Mouse (Mus musculus) layer of hippocampus, postnatal 36 days (tissue): ENCODE measurements around the gene Rcor2. TPM values are rescaled to one million over a fixed set of nuclear protein-coding genes. Genes with fewer than 3 reads are reported as not detected.

Source experiments
- DNase-seq, 2 experiments: peaks; one replicate each; pipeline ENCODE4 v3.0.0; 2022
- total RNA-seq, 2 experiments: library from RNA; stranded (reverse); gene quantifications; 2 replicates each; pipeline ENCODE4 v1.2.3; 2021

Gene Rcor2
- total RNA-seq, 2 experiments from 2014 or later = 17.5 to 18.7 TPM

- no peak for DNase-seq
These were observed 54.3 kb downstream of the Rcor2 start for GRCm38 (mm10) chr19:7321391-7321790.

Other genes with a start within 250 kb of the Rcor2 start
- gene Fermt3, start 247.9 kb upstream of the Rcor2 start, total RNA-seq = 1 to 10 TPM; 3.9 to 5.0 TPM
- 100 to 1,000 TPM; 216 to 229 TPM for gene Stip1, start 227.4 kb upstream of the Rcor2 start, total RNA-seq
- 10 to 100 TPM; 20.4 to 22.2 TPM for gene Macrod1, start 210.5 kb upstream of the Rcor2 start, total RNA-seq
- 10 to 100 TPM; 18.4 to 18.6 TPM for gene Flrt1, start 161.6 kb upstream of the Rcor2 start, total RNA-seq
- 100 to 1,000 TPM; 282 to 286 TPM for gene Otub1, start 61.0 kb upstream of the Rcor2 start, total RNA-seq
- 1,000 to 10,000 TPM; 1,005 to 1,018 TPM for gene Cox8a, start 49.7 kb upstream of the Rcor2 start, total RNA-seq
- gene Naa40, start 26.1 kb upstream of the Rcor2 start, total RNA-seq = 10 to 100 TPM; 31.6 to 38.6 TPM
- 100 to 1,000 TPM; 111 to 118 TPM for gene Mark2, start 74.5 kb downstream of the Rcor2 start, total RNA-seq
- 10 to 100 TPM; 31.8 to 36.9 TPM for gene Spindoc, start 115.7 kb downstream of the Rcor2 start, total RNA-seq
- 10 to 100 TPM; 46.9 to 54.4 TPM for gene 2700081O15Rik, start 150.3 kb downstream of the Rcor2 start, total RNA-seq
- gene Rtn3, start 216.0 kb downstream of the Rcor2 start, total RNA-seq = 100 to 1,000 TPM; 737 to 795 TPM
- gene Atl3, start 226.7 kb downstream of the Rcor2 start, total RNA-seq = 10 to 100 TPM; 21.1 to 23.3 TPM